Mouse (Mus musculus) Patski (cell line): Measurements from ENCODE around the gene Pmepa1. TPM values are rescaled to one million over a fixed set of nuclear protein-coding genes. Genes with fewer than 3 reads are reported as not detected.

Source experiments
- ATAC-seq: fragments of 100-300 bp; one replicate; pipeline ENCODE4 v1.8.0; 2021
- CTCF ChIA-PET: fragments of 350-600 bp; sonication (Branson Sonifier 250); formaldehyde crosslinking; loops from one replicate; lab custom pipeline; 2022; ENCODE audit warnings: inconsistent platforms; lab: Charles Lee
- POLR2A ChIA-PET: fragments of 350-600 bp; sonication (Branson Sonifier 250); formaldehyde crosslinking; loops from one replicate; lab custom pipeline; 2022; ENCODE audit warnings: antibody characterized with exemption, inconsistent platforms; lab: Charles Lee
- DNase-seq: peaks from one replicate; pipeline ENCODE4 v3.0.0-alpha.2; 2011; ENCODE audit warnings: low read depth, low spot score
- H3K27me3 ChIP-seq: fragments of 371-371 bp; one replicate; pipeline ENCODE4 v1.5.1; 2021
- CTCF ChIP-seq: fragments of 100-300 bp; IDR thresholded peaks from one replicate; pipeline ENCODE4 v1.5.1; 2021
- in situ Hi-C: fragments of 300-500 bp; cut with MboI; formaldehyde crosslinking; loops from 3 replicates; pipeline ENCODE4 v1.11.1; 2018; ENCODE audit warnings: low pct_unique_long_range_greater_than_20kb, mixed read lengths
- polyA plus RNA-seq: library from polyadenylated mRNA; unstranded; gene quantifications from one replicate; pipeline ENCODE4 v1.2.3, GENCODE M21; 2021

The Pmepa1 gene
- polyA plus RNA-seq, 1 experiment from 2014 or later: 20.1 TPM

- no peaks in the 10 kb centered on the region for H3K27me3 ChIP-seq
- ChIA-PET POLR2A (interaction anchor here (0.9 to 1.2 kb wide), 3 partner anchors 10 to 15 kb away, joined by 3 read pairs; no protein-coding TSS in a partner anchor), CTCF (interaction anchor here (1.0 kb wide), 1 partner anchor 30 kb away, joined by 3 read pairs; no protein-coding TSS in a partner anchor)
- in situ Hi-C loops: loop anchor here (5.0 kb wide), 1 partner anchor 86 kb away; no protein-coding TSS in a partner anchor
- no peak for ATAC-seq
- DNase-seq: no peak
- no peak for TF ChIP-seq CTCF
These were observed 9.8 kb downstream of the Pmepa1 start for GRCm38 (mm10) chr2:173266349-173267112.

GRCm38 (mm10) chr2:173265468-173266265, 10.7 kb downstream of the Pmepa1 start:
- no peak for TF ChIP-seq CTCF
- CTCF ChIA-PET: interaction anchor here (0.6 to 0.8 kb wide), 2 partner anchors 123 to 438 kb away, joined by 3 to 4 read pairs; no protein-coding TSS in a partner anchor
- DNase-seq (no peak), ATAC-seq (no peak)
- in situ Hi-C loops: loop anchor here (5.0 kb wide), 1 partner anchor 87 kb away; no protein-coding TSS in a partner anchor
- no peaks in the 10 kb centered on the region for H3K27me3 ChIP-seq
- POLR2A ChIA-PET: interaction anchor here (0.9 kb wide), 2 partner anchors 12 to 16 kb away, joined by 3 read pairs; no protein-coding TSS in a partner anchor

GRCm38 (mm10) chr2:173264467-173265128, 11.7 kb downstream of the Pmepa1 start:
- DNase-seq (no peak), ATAC-seq (no peak)
- ChIA-PET POLR2A (interaction anchor here (2.0 kb wide), 1 partner anchor 12 kb away, joined by 6 read pairs; the partner anchor contains the start of gene Pmepa1), CTCF (interaction anchor here (0.6 to 0.8 kb wide), 2 partner anchors 124 to 439 kb away, joined by 3 to 4 read pairs; no protein-coding TSS in a partner anchor)
- in situ Hi-C loops: loop anchor here (5.0 kb wide), 1 partner anchor 88 kb away; no protein-coding TSS in a partner anchor
- H3K27me3 ChIP-seq: no peaks in the 10 kb centered on the region
- TF ChIP-seq CTCF: no peak

GRCm38 (mm10) chr2:173263636-173264330, 12.6 kb downstream of the Pmepa1 start:
- in situ Hi-C loops: no loop called here
- no peak for TF ChIP-seq CTCF
- ChIA-PET CTCF (no interaction called here), POLR2A (interaction anchor here (2.0 kb wide), 1 partner anchor 13 kb away, joined by 6 read pairs; the partner anchor contains the start of gene Pmepa1)
- H3K27me3 ChIP-seq: no peaks in the 10 kb centered on the region
- no peak for DNase-seq
- peak; percentile 75 for ATAC-seq

GRCm38 (mm10) chr2:173261497-173261896, 14.8 kb downstream of the Pmepa1 start:
- H3K27me3 ChIP-seq: no peaks in the 10 kb centered on the region
- TF ChIP-seq CTCF: no peak
- ChIA-PET POLR2A (interaction anchor here (0.9 kb wide), 1 partner anchor 24 kb away, joined by 3 read pairs; no protein-coding TSS in a partner anchor), CTCF (interaction anchor here (2.7 kb wide), 1 partner anchor 11 kb away, joined by 11 read pairs; no protein-coding TSS in a partner anchor)
- ATAC-seq: peak; percentile 34
- no peak for DNase-seq
- in situ Hi-C loops: no loop called here

- POLR2A ChIA-PET: interaction anchor here (1.2 kb wide), 1 partner anchor 28 kb away, joined by 3 read pairs; no protein-coding TSS in a partner anchor
- in situ Hi-C loops: no loop called here
- TF ChIP-seq CTCF: no peak
- DNase-seq: no peak
- ATAC-seq: no peak
- CTCF ChIA-PET: interaction anchor here (1.4 kb wide), 1 partner anchor 39 kb away, joined by 3 read pairs; the partner anchor contains the start of gene Zbp1
- no peaks in the 10 kb centered on the region for H3K27me3 ChIP-seq
These were observed 17.8 kb downstream of the Pmepa1 start for GRCm38 (mm10) chr2:173258459-173259091.

- no peak for DNase-seq
- TF ChIP-seq CTCF: no peak
These were observed 18.7 kb downstream of the Pmepa1 start for GRCm38 (mm10) chr2:173257610-173258009.

GRCm38 (mm10) chr2:173256552-173256949, 19.8 kb downstream of the Pmepa1 start:
- ChIA-PET POLR2A (interaction anchor here (0.7 to 1.4 kb wide), 2 partner anchors 11 to 15 kb away, joined by 3 to 6 read pairs; no protein-coding TSS in a partner anchor), CTCF (interaction anchor here (0.9 kb wide), 1 partner anchor 22 kb away, joined by 3 read pairs; no protein-coding TSS in a partner anchor)
- DNase-seq: no peak
- ATAC-seq: no peak
- in situ Hi-C loops: no loop called here
- H3K27me3 ChIP-seq: no peaks in the 10 kb centered on the region
- TF ChIP-seq CTCF: no peak

More at GRCm38 (mm10) chr2:173257610-173258009, 18.7 kb downstream of the Pmepa1 start:
- in situ Hi-C loops: no loop called here
- ATAC-seq: peak; percentile 58
- no peaks in the 10 kb centered on the region for H3K27me3 ChIP-seq
- CTCF ChIA-PET: interaction anchor here (0.9 to 1.0 kb wide), 2 partner anchors 21 to 25 kb away, joined by 3 read pairs; no protein-coding TSS in a partner anchor
- POLR2A ChIA-PET: interaction anchor here (1.2 kb wide), 1 partner anchor 27 kb away, joined by 3 read pairs; no protein-coding TSS in a partner anchor
